Mouse (Mus musculus) embryo, embryonic 10 days (tissue): ENCODE measurements around the gene Nrbf2.

Source experiments
- DNase-seq: peaks from one replicate; pipeline ENCODE4 v3.0.0-alpha.2; 2015; ENCODE audit warnings: low spot score

The Nrbf2 gene

GRCm38 (mm10) chr10:67295331-67295730 lies 10.2 kb upstream of the Nrbf2 start:
- no peak for DNase-seq

- DNase-seq: no peak
Measured at GRCm38 (mm10) chr10:67291087-67291486, 6.0 kb upstream of the Nrbf2 start.

GRCm38 (mm10) chr10:67290622-67291021 lies 5.5 kb upstream of the Nrbf2 start:
- no peak for DNase-seq

- no peak for DNase-seq
Measured at GRCm38 (mm10) chr10:67287877-67288276, 2.8 kb upstream of the Nrbf2 start.

GRCm38 (mm10) chr10:67284761-67285175 lies 337 bp downstream of the Nrbf2 start:
- no peak for DNase-seq

- peak; percentile 60 for DNase-seq
Measured at GRCm38 (mm10) chr10:67284311-67284710, 794 bp downstream of the Nrbf2 start.

- no peak for DNase-seq
Measured at GRCm38 (mm10) chr10:67283516-67283915, 1.6 kb downstream of the Nrbf2 start.

GRCm38 (mm10) chr10:67282531-67282930 lies 2.6 kb downstream of the Nrbf2 start:
- DNase-seq: no peak

- DNase-seq: no peak
Measured at GRCm38 (mm10) chr10:67281852-67282251, 3.3 kb downstream of the Nrbf2 start.

GRCm38 (mm10) chr10:67275916-67276315 lies 9.2 kb downstream of the Nrbf2 start:
- no peak for DNase-seq

GRCm38 (mm10) chr10:67264852-67265251 lies 20.3 kb downstream of the Nrbf2 start:
- peak; percentile 67 for DNase-seq

- no peak for DNase-seq
Measured at GRCm38 (mm10) chr10:67253115-67253514, 32.0 kb downstream of the Nrbf2 start.

- DNase-seq: no peak
Measured at GRCm38 (mm10) chr10:67252353-67252752, 32.8 kb downstream of the Nrbf2 start.

- no peak for DNase-seq
Measured at GRCm38 (mm10) chr10:67250846-67251245, 34.3 kb downstream of the Nrbf2 start.

- DNase-seq: no peak
Measured at GRCm38 (mm10) chr10:67249486-67249885, 35.6 kb downstream of the Nrbf2 start.

- DNase-seq: peak; percentile 61
Measured at GRCm38 (mm10) chr10:67247145-67247544, 38.0 kb downstream of the Nrbf2 start.

GRCm38 (mm10) chr10:67230439-67230838 lies 54.7 kb downstream of the Nrbf2 start:
- no peak for DNase-seq

GRCm38 (mm10) chr10:67226543-67226942 lies 58.6 kb downstream of the Nrbf2 start:
- no peak for DNase-seq

GRCm38 (mm10) chr10:67226109-67226508 lies 59.0 kb downstream of the Nrbf2 start:
- no peak for DNase-seq

- DNase-seq: no peak
Measured at GRCm38 (mm10) chr10:67225528-67225927, 59.6 kb downstream of the Nrbf2 start.

GRCm38 (mm10) chr10:67223942-67224341 lies 61.2 kb downstream of the Nrbf2 start:
- peak; percentile 52 for DNase-seq

- DNase-seq: no peak
Measured at GRCm38 (mm10) chr10:67221284-67221683, 63.8 kb downstream of the Nrbf2 start.

- no peak for DNase-seq
Measured at GRCm38 (mm10) chr10:67220251-67220650, 64.9 kb downstream of the Nrbf2 start.

- no peak for DNase-seq
Measured at GRCm38 (mm10) chr10:67218873-67219565, 66.1 kb downstream of the Nrbf2 start.
